Mouse (Mus musculus) embryonic fibroblast, embryonic 13.5 days (primary cell): ENCODE measurements around the gene Podxl2.

ENCODE experiments used
- CTCF ChIP-seq: IDR thresholded peaks from 2 replicates; pipeline ENCODE4 v1.5.1; 2011; ENCODE audit warnings: mild to moderate bottlenecking, control low read depth, low read length, moderate library complexity, borderline replicate concordance; ENCODE audit not compliant: insufficient read depth
- POLR2A ChIP-seq: IDR thresholded peaks from 2 replicates; pipeline ENCODE4 v1.6.1; 2011; ENCODE audit warnings: low read depth, mild to moderate bottlenecking, control low read depth, low read length, moderate library complexity

- TF ChIP-seq CTCF = 0 out of 2 replicates have a peak, but pooled peaks have one; percentile 11
- no peak for TF ChIP-seq POLR2A
Observed at GRCm38 (mm10) chr6:88857249-88857648, 17.6 kb downstream of the Podxl2 start.
